Mouse (Mus musculus) CH12.LX (cell line): ENCODE measurements around the gene Sh3rf1. TPM values are rescaled to one million over a fixed set of nuclear protein-coding genes. Genes with fewer than 3 reads are reported as not detected.

Experiments
- DNase-seq: peaks from one replicate; pipeline ENCODE4 v3.0.0-alpha.2; 2013; ENCODE audit errors: extremely low read depth
- H3K27ac ChIP-seq: 2 replicates; pipeline ENCODE4 v1.5.1; 2012; ENCODE audit warnings: low read depth, mild to moderate bottlenecking, control low read depth, moderate library complexity; ENCODE audit not compliant: insufficient read depth
- H3K27me3 ChIP-seq: replicated peaks from 2 replicates; pipeline ENCODE3; 2012; ENCODE audit warnings: inconsistent platforms
- H3K36me3 ChIP-seq, 2 experiments: replicated peaks in 1 of 2; 2 replicates each; pipeline versions ENCODE3 to v1.6.1; 2012; ENCODE audit warnings: inconsistent platforms in 1 of 2, low read length in 1 of 2, mild to moderate bottlenecking in 1 of 2, mixed read lengths in 1 of 2, moderate library complexity in 1 of 2; ENCODE audit not compliant: control insufficient read depth in 1 of 2, insufficient read depth in 1 of 2
- H3K4me1 ChIP-seq, 2 experiments: 2 replicates each; pipeline ENCODE4 v1.6.1; 2012; ENCODE audit warnings: inconsistent platforms in 1 of 2, moderate library complexity in 1 of 2; ENCODE audit not compliant: insufficient read depth in 2 of 2, control insufficient read depth in 1 of 2
- H3K4me2 ChIP-seq: 2 replicates; pipeline ENCODE4 v1.6.1; 2012; ENCODE audit warnings: low read depth, mild to moderate bottlenecking, control low read depth; ENCODE audit not compliant: poor library complexity, insufficient read depth, severe bottlenecking
- H3K4me3 ChIP-seq, 3 experiments: fragments of 150-350 bp in 1 of 3; sonication (generic) in 1 of 3; replicated peaks in 1 of 3; 2 replicates each; pipeline versions ENCODE3 to v1.5.1; 2011 to 2012; ENCODE audit warnings: low read depth in 2 of 3, low read length in 2 of 3, mild to moderate bottlenecking in 2 of 3, moderate library complexity in 2 of 3, control low read depth in 1 of 3, improper control_type of control experiment in 1 of 3, inconsistent platforms in 1 of 3, mixed read lengths in 1 of 3; ENCODE audit not compliant: poor library complexity in 1 of 3
- H3K79me2 ChIP-seq: replicated peaks from 2 replicates; pipeline ENCODE4 v1.6.1; 2012; ENCODE audit warnings: mild to moderate bottlenecking, moderate library complexity; ENCODE audit not compliant: control insufficient read depth, poor library complexity, insufficient read depth, severe bottlenecking; ENCODE audit errors: extremely low read depth
- H3K9ac ChIP-seq: 2 replicates; pipeline ENCODE4 v1.6.1; 2012; ENCODE audit warnings: low read depth, mild to moderate bottlenecking, control low read depth, moderate library complexity; ENCODE audit not compliant: insufficient read depth
- H3K9me3 ChIP-seq: replicated peaks from 2 replicates; pipeline ENCODE3; 2012; ENCODE audit warnings: low read length, inconsistent platforms, mixed read lengths
- BHLHE40 ChIP-seq: IDR thresholded peaks from 2 replicates; pipeline ENCODE4 v1.6.1; 2011; ENCODE audit warnings: mild to moderate bottlenecking, low read depth, low read length, improper control_type of control experiment
- CTCF ChIP-seq, 2 experiments: IDR thresholded peaks in 1 of 2; conservative IDR thresholded peaks in 1 of 2; 2 replicates each; pipeline ENCODE4 v1.5.1; 2011 to 2012; ENCODE audit warnings: low read depth in 2 of 2, low read length in 2 of 2, improper control_type of control experiment in 1 of 2, inconsistent platforms in 1 of 2, mild to moderate bottlenecking in 1 of 2, moderate library complexity in 1 of 2
- E2F4 ChIP-seq: IDR thresholded peaks from 2 replicates; pipeline ENCODE4 v1.6.1; 2011; ENCODE audit warnings: low read depth, low read length, improper control_type of control experiment; ENCODE audit not compliant: insufficient replicate concordance
- EP300 ChIP-seq: IDR thresholded peaks from 2 replicates; pipeline ENCODE4 v1.6.1; 2011; ENCODE audit warnings: low read length, improper control_type of control experiment
- ETS1 ChIP-seq: conservative IDR thresholded peaks from 2 replicates; pipeline ENCODE4 v1.6.1; 2012; ENCODE audit warnings: low read depth, mild to moderate bottlenecking, inconsistent platforms, low read length, improper control_type of control experiment, moderate library complexity
- GABPA ChIP-seq: IDR thresholded peaks from 2 replicates; pipeline ENCODE4 v1.6.1; 2012; ENCODE audit warnings: low read depth, low read length, improper control_type of control experiment, inconsistent platforms; ENCODE audit not compliant: insufficient replicate concordance
- HCFC1 ChIP-seq: IDR thresholded peaks from 2 replicates; pipeline ENCODE4 v1.6.1; 2012; ENCODE audit warnings: low read depth, mild to moderate bottlenecking, inconsistent platforms, low read length, improper control_type of control experiment
- IRF4 ChIP-seq: IDR thresholded peaks from 2 replicates; pipeline ENCODE4 v1.6.1; 2014; ENCODE audit warnings: low read depth, mild to moderate bottlenecking, inconsistent platforms, low read length, improper control_type of control experiment
- JUND ChIP-seq: conservative IDR thresholded peaks from 2 replicates; pipeline ENCODE4 v1.6.1; 2011; ENCODE audit warnings: low read depth, low read length, improper control_type of control experiment
- MAFK ChIP-seq: IDR thresholded peaks from 2 replicates; pipeline ENCODE4 v1.6.1; 2011; ENCODE audit warnings: low read length, improper control_type of control experiment; ENCODE audit not compliant: insufficient replicate concordance
- MAX ChIP-seq: IDR thresholded peaks from 2 replicates; pipeline ENCODE4 v1.6.1; 2011; ENCODE audit warnings: low read length, improper control_type of control experiment
- MAZ ChIP-seq: IDR thresholded peaks from 2 replicates; pipeline ENCODE4 v1.6.1; 2012; ENCODE audit warnings: low read depth, mild to moderate bottlenecking, inconsistent platforms, low read length, improper control_type of control experiment, moderate library complexity
- MEF2A ChIP-seq: IDR thresholded peaks from 2 replicates; pipeline ENCODE4 v1.6.1; 2014; ENCODE audit warnings: low read depth, mild to moderate bottlenecking, inconsistent platforms, low read length, improper control_type of control experiment, borderline replicate concordance
- MXI1 ChIP-seq: IDR thresholded peaks from 2 replicates; pipeline ENCODE4 v1.6.1; 2011; ENCODE audit warnings: mild to moderate bottlenecking, low read depth, low read length, improper control_type of control experiment
- NELFE ChIP-seq: IDR thresholded peaks from 2 replicates; pipeline ENCODE4 v1.6.1; 2011; ENCODE audit warnings: low read depth, low read length, improper control_type of control experiment
- RAD21 ChIP-seq: IDR thresholded peaks from 2 replicates; pipeline ENCODE4 v1.6.1; 2011; ENCODE audit warnings: low read depth, mild to moderate bottlenecking, low read length, improper control_type of control experiment, moderate library complexity
- RCOR1 ChIP-seq: conservative IDR thresholded peaks from 2 replicates; pipeline ENCODE4 v1.6.1; 2012; ENCODE audit warnings: low read depth, mild to moderate bottlenecking, inconsistent platforms, low read length, improper control_type of control experiment
- SIN3A ChIP-seq: IDR thresholded peaks from 2 replicates; pipeline ENCODE4 v1.6.1; 2012; ENCODE audit warnings: low read length, improper control_type of control experiment, inconsistent platforms
- SMC3 ChIP-seq: IDR thresholded peaks from 2 replicates; pipeline ENCODE4 v1.6.1; 2011; ENCODE audit warnings: low read depth, low read length, improper control_type of control experiment
- USF1 ChIP-seq: IDR thresholded peaks from 2 replicates; pipeline ENCODE4 v1.6.1; 2014; ENCODE audit warnings: low read depth, mild to moderate bottlenecking, inconsistent platforms, low read length, improper control_type of control experiment
- ZMIZ1 ChIP-seq: IDR thresholded peaks from 2 replicates; pipeline ENCODE4 v1.6.1; 2012; ENCODE audit warnings: low read depth, mild to moderate bottlenecking, inconsistent platforms, low read length, improper control_type of control experiment
- ZNF384 ChIP-seq: IDR thresholded peaks from 2 replicates; pipeline ENCODE4 v1.6.1; 2012; ENCODE audit warnings: low read depth, low read length, improper control_type of control experiment, inconsistent platforms
- dilution Hi-C: fragments of 300-500 bp; cut with MboI; formaldehyde crosslinking; loops from 2 replicates; pipeline ENCODE4 v1.14.3; 2020; ENCODE audit warnings: low sequenced_read_pairs; ENCODE audit not compliant: extremely low pct_unique_long_range_greater_than_20kb, extremely low pct_ligation_motif_present
- in situ Hi-C: fragments of 300-500 bp; cut with MboI; formaldehyde crosslinking; loops from 3 replicates; pipeline ENCODE4 v1.14.3; 2019; ENCODE audit warnings: low sequenced_read_pairs, low pct_ligation_motif_present, low pct_unique_long_range_greater_than_20kb, mixed read lengths
- polyA plus RNA-seq: library from polyadenylated mRNA; unstranded; fragments of >175 nt; gene quantifications from 2 replicates; pipeline ENCODE4 v1.2.1, GENCODE M21; 2012; ENCODE audit warnings: low read depth; ENCODE audit not compliant: insufficient read length
- total RNA-seq, 2 experiments: library from RNA; depleted of rRNA; stranded (reverse); fragments of 300-350 nt in 1 of 2; fragments of >200 nt in 1 of 2; gene quantifications; 2 replicates each; pipeline ENCODE4 v1.2.3; 2012 to 2014

Sh3rf1 gene
- total and polyA plus RNA-seq, 3 experiments: 6.0 to 16.8 (median 10.6) TPM

- in situ Hi-C loops (loop anchor here (10.0 kb wide), 1 partner anchor 127 kb away; the partner anchor contains the start of gene Sh3rf1), dilution Hi-C loops (no loop called here)
- no peaks in the 10 kb centered on the region for H3K79me2 ChIP-seq
- H3K4me2 ChIP-seq: no peak overlapping the region
- no peak overlapping the region for H3K4me3 ChIP-seq
- H3K9me3 ChIP-seq: no peaks in the 10 kb centered on the region
- no peak for DNase-seq
- H3K9ac ChIP-seq: no peak overlapping the region
- no peak for TF ChIP-seq MAZ
- TF ChIP-seq HCFC1: no peak
- no peak for TF ChIP-seq CTCF (conservative IDR thresholded peaks at IDR 0.05 in 1 of 2, IDR thresholded peaks at IDR 0.05 in 1 of 2; ENCODE audit: low read depth in 2 of 2, low read length in 2 of 2)
- no peak for TF ChIP-seq SIN3A
- no peak for TF ChIP-seq USF1
- TF ChIP-seq EP300: no peak
- TF ChIP-seq GABPA: no peak
- TF ChIP-seq MXI1: no peak
- TF ChIP-seq MEF2A: no peak
- no peak for TF ChIP-seq BHLHE40
- no peak for TF ChIP-seq ZMIZ1
- no peak for TF ChIP-seq RAD21
- TF ChIP-seq IRF4: no peak
- no peak for TF ChIP-seq E2F4
- TF ChIP-seq ETS1: no peak
- TF ChIP-seq SMC3: no peak
- no peaks in the 10 kb centered on the region for H3K27me3 ChIP-seq
- no peak overlapping the region for H3K27ac ChIP-seq
- peaks cover 22 to 61% of the 10 kb centered on the region in 2 experiments for H3K36me3 ChIP-seq
- H3K4me1 ChIP-seq: peaks cover 10 to 33% of the 10 kb centered on the region in 2 experiments
These were observed 128.0 kb downstream of the Sh3rf1 start for GRCm38 (mm10) chr8:61351638-61352037.

DNA sequence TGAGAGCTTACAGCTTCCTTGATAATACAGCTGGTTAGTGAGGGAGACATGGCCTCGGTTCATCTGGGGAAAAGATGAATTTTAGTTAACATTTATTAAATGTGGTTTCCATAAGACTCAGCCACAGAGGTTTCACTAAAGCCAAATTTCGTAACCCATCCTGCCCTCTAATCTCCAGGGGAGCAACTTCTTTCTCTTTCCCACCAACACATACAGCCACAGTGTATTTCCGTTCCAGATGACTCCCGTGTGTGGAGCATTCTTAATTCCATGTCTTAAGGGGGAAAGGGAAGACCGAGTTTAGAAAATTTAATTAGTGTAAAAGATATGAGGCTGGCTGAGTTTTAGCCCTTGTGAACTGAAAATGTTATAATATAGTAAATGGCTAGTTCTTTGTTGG, 131.8 kb downstream of the Sh3rf1 start:
- Histone ChIP-seq H3K4me1 (peaks cover 3 to 34% of the 10 kb centered on the region in 2 experiments), H3K4me3 (no peak overlapping the region), H3K9me3 (no peaks in the 10 kb centered on the region), H3K36me3 (peaks cover 13 to 51% of the 10 kb centered on the region in 2 experiments), H3K9ac (no peak overlapping the region), H3K27me3 (no peaks in the 10 kb centered on the region), H3K79me2 (no peaks in the 10 kb centered on the region), H3K4me2 (no peak overlapping the region), H3K27ac (no peak overlapping the region)
- dilution Hi-C loops: no loop called here
- no peak for DNase-seq
- in situ Hi-C loops: loop anchor here (10.0 kb wide), 1 partner anchor 131 kb away; the partner anchor contains the start of gene Sh3rf1
- no peak for TF ChIP-seq MAFK
- TF ChIP-seq ETS1: no peak
- no peak for TF ChIP-seq SMC3
- no peak for TF ChIP-seq ZNF384
- no peak for TF ChIP-seq RCOR1
- no peak for TF ChIP-seq MEF2A
- no peak for TF ChIP-seq NELFE
- TF ChIP-seq JUND: no peak
- TF ChIP-seq BHLHE40: no peak
- no peak for TF ChIP-seq MAX
